Mouse (Mus musculus) spleen, adult 2 months (tissue): ENCODE measurements around the gene Glra1.

ENCODE experiments used
- CTCF ChIP-seq: fragments of 200-500 bp; IDR thresholded peaks from 2 replicates; pipeline ENCODE4 v1.5.1; 2011; ENCODE audit warnings: mild to moderate bottlenecking, inconsistent platforms; ENCODE audit not compliant: insufficient read depth, insufficient read length, insufficient replicate concordance; ENCODE audit errors: extremely low read depth
- POLR2A ChIP-seq: fragments of 200-500 bp; IDR thresholded peaks from 2 replicates; pipeline ENCODE4 v1.6.1; 2011; ENCODE audit warnings: low read depth, low read length, inconsistent platforms

- no peak for TF ChIP-seq POLR2A
- TF ChIP-seq CTCF = no peak
These were observed at the start of gene Glra1 for GRCm38 (mm10) chr11:55607808-55608523.
